Mouse (Mus musculus): ENCODE measurements at regions not wholly inside any gene's neighbourhood (a gene's known extent, or its start where the extent isn't known, plus 50 kb on each side); places are given as distances from the start of the nearest gene placed in this dataset.

DNA sequence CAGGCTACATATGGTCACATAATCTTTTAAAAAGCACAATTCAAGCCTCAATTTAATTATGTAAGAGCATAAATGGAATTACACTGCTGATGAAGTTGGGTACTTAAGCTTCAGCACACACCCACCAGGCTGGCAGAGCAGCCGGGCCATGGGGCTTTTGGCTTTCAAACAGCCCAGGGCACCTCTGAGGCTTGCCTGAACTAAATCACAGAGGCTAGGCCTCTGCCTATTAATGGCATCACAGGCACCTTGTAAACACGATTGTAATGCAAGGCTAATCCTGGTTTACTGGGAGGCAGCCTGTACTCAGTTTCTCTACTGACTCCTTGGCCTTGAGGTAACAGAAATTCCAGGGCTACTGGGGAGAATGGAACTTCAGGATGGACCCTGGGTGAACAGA, 178.1 kb upstream of the Irx5 start:
- DNase-seq (ENCODE audit: low spot score): no peak
- WGBS: 56% methylated on average over 2 of the region's 2 CpGs

DNA sequence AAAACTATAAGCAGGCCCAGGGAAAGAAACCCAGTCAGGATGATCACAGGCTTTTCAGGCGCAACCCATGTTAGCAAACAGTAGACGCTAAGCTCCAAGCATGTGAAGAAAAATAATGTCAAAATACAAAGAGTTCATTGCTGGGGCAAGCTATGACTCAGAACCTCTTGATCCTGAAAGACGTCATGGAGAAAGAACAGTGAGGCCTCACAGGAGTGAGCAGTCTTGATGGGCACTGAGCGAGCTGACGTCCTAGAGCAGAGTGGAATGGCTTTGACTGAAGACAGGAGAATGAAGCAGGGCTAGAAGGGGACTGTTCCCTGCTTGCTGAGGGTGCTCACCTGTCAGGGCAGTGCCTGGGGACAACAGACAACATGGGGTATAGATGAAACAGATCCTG, 181.3 kb upstream of the Irx5 start:
- no peak overlapping the region for H3K27ac ChIP-seq
- H3K36me3 ChIP-seq (replicated peaks; ENCODE audit: control insufficient read depth, insufficient read depth): no peaks in the 10 kb centered on the region
- ATAC-seq (ENCODE audit: low FRiP score) (no peak), DNase-seq (ENCODE audit: low spot score) (no peak)
- 82% methylated on average over 5 of the region's 5 CpGs for WGBS
- no peaks in the 10 kb centered on the region for H3K27me3 ChIP-seq (ENCODE audit: control insufficient read depth, insufficient read depth, low read length)
- no peaks in the 10 kb centered on the region for H3K9me3 ChIP-seq (ENCODE audit: control insufficient read depth, low read length)
- H3K4me2 ChIP-seq (replicated peaks): no peak overlapping the region
- H3K4me1 ChIP-seq (replicated peaks; ENCODE audit: control insufficient read depth, insufficient read depth, low read length): no peaks in the 10 kb centered on the region
- no peak overlapping the region for H3K9ac ChIP-seq
- no peak overlapping the region for H3K4me3 ChIP-seq (replicated peaks; ENCODE audit: low read length)

More for the DNA sequence above, 178.1 kb upstream of the Irx5 start:
- Histone ChIP-seq H3K9me3 (ENCODE audit: control insufficient read depth, low read length) (no peaks in the 10 kb centered on the region), H3K4me1 (replicated peaks; ENCODE audit: control insufficient read depth, insufficient read depth, low read length) (no peaks in the 10 kb centered on the region), H3K4me3 (replicated peaks; ENCODE audit: low read length) (no peak overlapping the region), H3K9ac (no peak overlapping the region), H3K4me2 (replicated peaks) (no peak overlapping the region), H3K36me3 (replicated peaks; ENCODE audit: control insufficient read depth, insufficient read depth) (no peaks in the 10 kb centered on the region), H3K27ac (no peak overlapping the region), H3K27me3 (ENCODE audit: control insufficient read depth, insufficient read depth, low read length) (no peaks in the 10 kb centered on the region)
- ATAC-seq (ENCODE audit: low FRiP score): no peak

DNA sequence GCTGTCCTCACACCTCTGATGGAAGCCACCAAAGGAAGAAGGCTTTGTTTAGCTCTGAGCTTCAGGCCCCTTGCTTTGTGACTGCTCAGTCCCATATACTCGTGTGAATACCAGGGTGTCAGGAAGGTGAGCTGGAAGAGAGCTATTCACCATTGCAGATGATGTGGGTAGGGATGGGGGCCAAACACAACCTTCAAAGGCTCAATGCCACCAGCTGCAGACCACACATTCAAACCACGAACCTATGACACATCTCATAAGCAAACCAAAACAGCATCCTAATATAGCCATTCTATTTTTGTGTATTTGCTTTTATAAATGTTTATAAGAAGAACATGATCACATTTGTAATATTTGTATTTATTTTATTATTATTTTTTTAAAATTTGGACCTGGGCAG, 183.3 kb upstream of the Irx5 start:
- no peak overlapping the region for H3K9ac ChIP-seq
- no peaks in the 10 kb centered on the region for H3K36me3 ChIP-seq (replicated peaks; ENCODE audit: control insufficient read depth, insufficient read depth)
- no peaks in the 10 kb centered on the region for H3K9me3 ChIP-seq (ENCODE audit: control insufficient read depth, low read length)
- no peak for ATAC-seq (ENCODE audit: low FRiP score)
- H3K4me2 ChIP-seq (replicated peaks): no peak overlapping the region
- H3K27ac ChIP-seq: no peak overlapping the region
- no peaks in the 10 kb centered on the region for H3K4me1 ChIP-seq (replicated peaks; ENCODE audit: control insufficient read depth, insufficient read depth, low read length)
- WGBS: 71% methylated on average over 2 of the region's 2 CpGs
- H3K27me3 ChIP-seq (ENCODE audit: control insufficient read depth, insufficient read depth, low read length): no peaks in the 10 kb centered on the region
- DNase-seq (ENCODE audit: low spot score): no peak
- H3K4me3 ChIP-seq (replicated peaks; ENCODE audit: low read length): no peak overlapping the region

DNA sequence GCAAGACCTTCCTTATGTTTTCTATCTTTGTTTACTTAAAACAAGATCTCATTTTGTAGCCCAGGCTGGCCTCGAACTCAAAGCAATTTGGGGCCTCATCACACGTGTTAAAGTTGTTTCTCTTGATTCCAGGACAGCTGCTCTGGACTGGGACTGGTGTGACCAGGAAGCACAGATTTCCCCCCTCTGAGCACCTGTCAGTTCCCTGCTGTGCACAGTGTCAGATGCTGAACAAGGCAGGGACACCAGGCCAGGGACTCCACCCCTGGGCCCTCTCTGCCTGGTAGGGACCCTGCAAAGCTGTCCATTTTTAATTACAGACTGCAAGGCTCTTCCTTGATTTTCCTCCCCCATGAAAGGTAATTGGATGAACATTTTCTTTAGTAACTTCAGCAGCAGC, 185.8 kb upstream of the Irx5 start:
- no peaks in the 10 kb centered on the region for H3K27me3 ChIP-seq (ENCODE audit: control insufficient read depth, insufficient read depth, low read length)
- H3K27ac ChIP-seq: no peak overlapping the region
- no peak overlapping the region for H3K4me3 ChIP-seq (replicated peaks; ENCODE audit: low read length)
- no peak for DNase-seq (ENCODE audit: low spot score)
- H3K9ac ChIP-seq: no peak overlapping the region
- 52% methylated on average over 2 of the region's 2 CpGs for WGBS
- no peaks in the 10 kb centered on the region for H3K36me3 ChIP-seq (replicated peaks; ENCODE audit: control insufficient read depth, insufficient read depth)
- no peak overlapping the region for H3K4me2 ChIP-seq (replicated peaks)
- H3K4me1 ChIP-seq (replicated peaks; ENCODE audit: control insufficient read depth, insufficient read depth, low read length): no peaks in the 10 kb centered on the region
- no peaks in the 10 kb centered on the region for H3K9me3 ChIP-seq (ENCODE audit: control insufficient read depth, low read length)
- no peak for ATAC-seq (ENCODE audit: low FRiP score)

DNA sequence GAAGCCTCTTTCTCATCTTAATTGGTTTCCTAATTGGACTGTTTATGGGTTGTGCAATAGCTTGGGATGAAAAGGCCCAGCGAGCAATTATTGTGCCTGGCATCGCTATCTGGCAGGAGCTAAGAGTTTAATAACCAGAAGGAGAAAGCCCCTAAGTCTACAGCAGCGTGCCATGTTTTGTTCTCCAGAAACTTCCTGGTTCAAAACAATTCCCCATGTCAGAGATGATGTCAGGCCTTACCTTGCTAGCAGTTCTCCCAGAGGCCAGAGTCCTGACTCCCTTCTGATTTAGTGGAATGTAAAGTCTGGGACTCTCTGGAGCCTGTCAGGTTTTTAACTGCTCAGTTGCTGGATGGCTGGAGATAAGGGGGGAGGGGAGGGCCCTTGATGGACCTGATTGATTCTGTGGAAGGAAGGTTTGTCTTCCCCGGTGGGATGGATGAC, 190.1 kb upstream of the Irx5 start:
- H3K36me3 ChIP-seq (replicated peaks; ENCODE audit: control insufficient read depth, insufficient read depth): no peaks in the 10 kb centered on the region
- DNase-seq (ENCODE audit: low spot score) (no peak), ATAC-seq (ENCODE audit: low FRiP score) (no peak)
- H3K27ac ChIP-seq: no peak overlapping the region
- H3K9me3 ChIP-seq (ENCODE audit: control insufficient read depth, low read length): no peaks in the 10 kb centered on the region
- WGBS: 30% methylated on average over 4 of the region's 4 CpGs
- H3K9ac ChIP-seq: no peak overlapping the region
- no peak overlapping the region for H3K4me3 ChIP-seq (replicated peaks; ENCODE audit: low read length)
- H3K4me1 ChIP-seq (replicated peaks; ENCODE audit: control insufficient read depth, insufficient read depth, low read length): no peaks in the 10 kb centered on the region
- H3K27me3 ChIP-seq (ENCODE audit: control insufficient read depth, insufficient read depth, low read length): no peaks in the 10 kb centered on the region
- H3K4me2 ChIP-seq (replicated peaks): no peak overlapping the region

DNA sequence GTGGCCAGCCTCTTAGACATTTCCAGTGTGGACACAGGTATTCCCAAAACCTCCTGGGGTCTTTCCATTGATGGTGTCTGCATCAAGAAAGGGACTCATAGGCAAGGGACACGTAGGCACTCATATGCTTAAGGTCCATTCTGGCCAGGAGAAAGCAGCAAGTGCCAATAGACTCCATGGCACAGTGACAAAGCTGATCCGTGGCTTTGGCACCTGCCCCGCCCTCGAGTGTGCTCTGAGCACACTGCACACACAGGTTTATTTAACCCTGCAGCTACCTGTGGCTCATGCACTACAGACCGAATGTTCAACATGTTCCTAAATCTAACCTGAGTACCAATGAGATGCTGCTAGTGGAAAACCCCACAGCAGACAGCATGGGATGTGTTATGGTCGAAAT, 192.1 kb upstream of the Irx5 start:
- Histone ChIP-seq H3K36me3 (replicated peaks; ENCODE audit: control insufficient read depth, insufficient read depth) (no peaks in the 10 kb centered on the region), H3K4me1 (replicated peaks; ENCODE audit: control insufficient read depth, insufficient read depth, low read length) (peaks cover 5% of the 10 kb centered on the region; the same call in 1 of the 2 replicates), H3K27ac (no peak overlapping the region), H3K4me2 (replicated peaks) (no peak overlapping the region), H3K27me3 (ENCODE audit: control insufficient read depth, insufficient read depth, low read length) (no peaks in the 10 kb centered on the region), H3K9me3 (ENCODE audit: control insufficient read depth, low read length) (no peaks in the 10 kb centered on the region), H3K4me3 (replicated peaks; ENCODE audit: low read length) (no peak overlapping the region), H3K9ac (no peak overlapping the region)
- DNase-seq (ENCODE audit: low spot score): no peak
- WGBS: 90% methylated on average over 6 of the region's 6 CpGs
- ATAC-seq (ENCODE audit: low FRiP score): no peak

DNA sequence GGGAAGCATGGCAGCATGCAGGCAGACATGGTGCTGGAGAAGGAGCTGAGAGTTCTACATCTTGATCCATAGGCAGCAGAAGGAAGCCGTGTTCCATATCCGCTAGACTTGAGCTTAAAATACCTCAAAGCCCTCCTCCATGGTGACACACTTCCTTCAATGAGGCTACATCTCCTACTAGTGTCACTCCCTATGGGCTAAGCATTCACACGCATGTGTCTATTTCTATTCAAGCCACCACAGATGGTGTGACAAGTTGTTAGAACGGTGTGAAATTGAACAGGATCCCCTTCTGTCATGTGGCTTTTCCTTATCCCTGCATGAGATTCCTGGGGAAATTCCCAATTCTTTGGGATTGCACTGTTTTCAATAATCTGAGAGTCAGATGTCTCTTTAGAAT, 192.9 kb upstream of the Irx5 start:
- H3K4me2 ChIP-seq (replicated peaks): no peak overlapping the region
- DNase-seq (ENCODE audit: low spot score) (no peak), ATAC-seq (ENCODE audit: low FRiP score) (no peak)
- H3K27ac ChIP-seq: no peak overlapping the region
- no peaks in the 10 kb centered on the region for H3K36me3 ChIP-seq (replicated peaks; ENCODE audit: control insufficient read depth, insufficient read depth)
- H3K4me1 ChIP-seq (replicated peaks; ENCODE audit: control insufficient read depth, insufficient read depth, low read length): peaks cover 5% of the 10 kb centered on the region; the same call in 1 of the 2 replicates
- WGBS: 92% methylated on average over 4 of the region's 4 CpGs
- H3K9ac ChIP-seq: no peak overlapping the region
- H3K9me3 ChIP-seq (ENCODE audit: control insufficient read depth, low read length): no peaks in the 10 kb centered on the region
- no peak overlapping the region for H3K4me3 ChIP-seq (replicated peaks; ENCODE audit: low read length)
- H3K27me3 ChIP-seq (ENCODE audit: control insufficient read depth, insufficient read depth, low read length): no peaks in the 10 kb centered on the region

DNA sequence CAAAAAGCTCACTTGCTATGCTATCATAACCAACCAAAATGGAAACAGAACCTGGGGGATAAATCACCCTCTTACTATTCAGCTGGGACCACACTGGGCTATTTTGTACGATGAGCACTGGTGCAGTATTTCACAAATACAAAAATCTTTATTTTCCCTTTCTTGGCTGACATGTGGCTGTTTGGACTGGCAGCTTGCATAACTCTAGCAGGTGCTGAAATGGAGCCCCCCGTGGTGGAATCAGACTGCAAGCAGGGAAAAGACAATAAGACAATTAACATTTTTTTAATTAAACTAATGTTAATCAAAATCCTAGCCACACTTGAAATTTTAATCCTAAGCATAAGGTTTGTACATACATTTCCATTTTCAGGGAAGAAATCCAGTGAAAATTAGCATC, 196.4 kb upstream of the Irx5 start:
- Histone ChIP-seq H3K36me3 (replicated peaks; ENCODE audit: control insufficient read depth, insufficient read depth) (no peaks in the 10 kb centered on the region), H3K27ac (no peak overlapping the region), H3K9ac (no peak overlapping the region), H3K9me3 (ENCODE audit: control insufficient read depth, low read length) (no peaks in the 10 kb centered on the region), H3K27me3 (ENCODE audit: control insufficient read depth, insufficient read depth, low read length) (no peaks in the 10 kb centered on the region), H3K4me1 (replicated peaks; ENCODE audit: control insufficient read depth, insufficient read depth, low read length) (peaks cover 5% of the 10 kb centered on the region; the same call in 1 of the 2 replicates), H3K4me3 (replicated peaks; ENCODE audit: low read length) (no peak overlapping the region), H3K4me2 (replicated peaks) (no peak overlapping the region)
- ATAC-seq (ENCODE audit: low FRiP score) (no peak), DNase-seq (ENCODE audit: low spot score) (no peak)
- 30% methylated on average over 2 of the region's 2 CpGs for WGBS

DNA sequence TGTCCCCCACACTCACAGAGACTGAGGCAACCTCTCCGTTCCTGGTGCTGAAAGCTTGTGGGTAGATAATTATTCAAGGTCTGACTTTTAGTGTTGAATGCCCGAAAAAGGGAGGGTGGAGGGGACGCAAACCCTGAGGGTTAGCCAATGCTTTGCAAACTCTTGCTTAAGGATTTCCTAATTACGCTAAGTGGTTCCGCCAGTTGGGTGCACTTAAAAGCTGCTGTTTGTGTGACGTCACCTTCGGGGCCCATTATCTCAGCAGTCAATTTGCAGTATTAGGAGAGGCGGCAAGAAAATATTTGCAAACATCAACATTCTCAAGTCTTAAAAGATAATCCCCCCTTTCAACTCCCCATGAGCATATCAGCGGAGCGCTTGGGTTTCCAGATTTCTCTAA, 199.2 kb upstream of the Irx5 start:
- H3K9ac ChIP-seq: no peak overlapping the region
- peaks cover 5% of the 10 kb centered on the region; the same call in 1 of the 2 replicates for H3K4me1 ChIP-seq (replicated peaks; ENCODE audit: control insufficient read depth, insufficient read depth, low read length)
- H3K27me3 ChIP-seq (ENCODE audit: control insufficient read depth, insufficient read depth, low read length): no peaks in the 10 kb centered on the region
- 39% methylated on average over 10 of the region's 10 CpGs for WGBS
- no peaks in the 10 kb centered on the region for H3K9me3 ChIP-seq (ENCODE audit: control insufficient read depth, low read length)
- ATAC-seq (ENCODE audit: low FRiP score): no peak
- H3K36me3 ChIP-seq (replicated peaks; ENCODE audit: control insufficient read depth, insufficient read depth): no peaks in the 10 kb centered on the region
- H3K4me2 ChIP-seq (replicated peaks): no peak overlapping the region
- no peak overlapping the region for H3K27ac ChIP-seq
- no peak overlapping the region for H3K4me3 ChIP-seq (replicated peaks; ENCODE audit: low read length)
- no peak for DNase-seq (ENCODE audit: low spot score)

DNA sequence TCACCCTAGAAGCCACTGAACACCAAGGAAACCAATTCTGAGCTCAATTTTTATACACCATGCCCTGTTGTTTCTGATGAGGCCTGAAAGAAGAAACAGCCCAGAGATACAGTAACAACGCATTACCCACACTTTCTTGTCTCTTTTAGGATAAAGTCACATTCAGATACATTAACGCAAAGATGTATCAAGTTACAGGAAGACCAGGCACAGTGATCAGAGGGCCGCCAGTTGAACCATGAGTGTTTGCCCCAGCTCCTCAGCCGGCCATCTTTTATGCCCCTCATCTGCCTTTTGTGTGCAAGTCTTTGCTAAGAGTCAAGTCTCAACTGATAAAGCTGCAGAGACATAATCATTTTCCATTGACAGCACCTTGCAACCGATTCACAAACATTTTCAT, 204.9 kb upstream of the Irx5 start:
- no peak overlapping the region for H3K27ac ChIP-seq
- no peak overlapping the region for H3K9ac ChIP-seq
- H3K4me2 ChIP-seq (replicated peaks): no peak overlapping the region
- no peak for DNase-seq (ENCODE audit: low spot score)
- WGBS: 71% methylated on average over 5 of the region's 5 CpGs
- H3K36me3 ChIP-seq (replicated peaks; ENCODE audit: control insufficient read depth, insufficient read depth): no peaks in the 10 kb centered on the region
- no peak for ATAC-seq (ENCODE audit: low FRiP score)
- no peak overlapping the region for H3K4me3 ChIP-seq (replicated peaks; ENCODE audit: low read length)
- H3K4me1 ChIP-seq (replicated peaks; ENCODE audit: control insufficient read depth, insufficient read depth, low read length): no peaks in the 10 kb centered on the region
- no peaks in the 10 kb centered on the region for H3K9me3 ChIP-seq (ENCODE audit: control insufficient read depth, low read length)
- no peaks in the 10 kb centered on the region for H3K27me3 ChIP-seq (ENCODE audit: control insufficient read depth, insufficient read depth, low read length)

All from hindbrain, embryonic 14.5 days (tissue).